Mouse (Mus musculus): ENCODE measurements around the gene Ttc28. TPM values are rescaled to one million over a fixed set of nuclear protein-coding genes. Genes with fewer than 3 reads are reported as not detected.

Gene Ttc28
- total and polyA plus RNA-seq, 3 experiments, result 1.1 to 1.8 TPM; not detected in 1

GRCm38 (mm10) chr5:111178324-111179076 lies 298.9 kb downstream of the Ttc28 start:
- no peak for TF ChIP-seq SIN3A (IDR thresholded peaks at IDR 0.05; ENCODE audit: low read length)
- no peak for TF ChIP-seq ETS1 (IDR thresholded peaks at IDR 0.05; ENCODE audit: low read depth, low read length)
- no peak for TF ChIP-seq MYB (IDR thresholded peaks at IDR 0.05; ENCODE audit: low read depth, low read length)
- TF ChIP-seq NRF1 (IDR thresholded peaks at IDR 0.05; ENCODE audit: insufficient read depth, low read depth, low read length, poor library complexity, severe bottlenecking), result no peak
- no peak for TF ChIP-seq RCOR1 (IDR thresholded peaks at IDR 0.05; ENCODE audit: low read depth, low read length)
- TF ChIP-seq GABPA (IDR thresholded peaks at IDR 0.05; ENCODE audit: low read depth, low read length), result no peak
- TF ChIP-seq POLR2AphosphoS5 (IDR thresholded peaks at IDR 0.05; ENCODE audit: borderline replicate concordance, low read depth, low read length), result no peak
- no peak for TF ChIP-seq JUND (IDR thresholded peaks at IDR 0.05; ENCODE audit: low read depth, low read length)
- TF ChIP-seq MXI1 (IDR thresholded peaks at IDR 0.05; ENCODE audit: low read depth, low read length), result no peak
- no peak for TF ChIP-seq E2F4 (IDR thresholded peaks at IDR 0.05; ENCODE audit: borderline replicate concordance, low read depth, low read length)
- TF ChIP-seq POLR2AphosphoS2 (IDR thresholded peaks at IDR 0.05; ENCODE audit: low read length), result no peak
- TF ChIP-seq USF2 (IDR thresholded peaks at IDR 0.05; ENCODE audit: borderline replicate concordance in 1 of 2, insufficient read depth in 1 of 2, low read depth in 1 of 2, low read length in 2 of 2), result no peak
- TF ChIP-seq TBP (IDR thresholded peaks at IDR 0.05; ENCODE audit: low read depth, low read length), result no peak
- no peak for TF ChIP-seq EP300 (IDR thresholded peaks at IDR 0.05; ENCODE audit: low read depth in 1 of 2, low read length in 2 of 2)
- TF ChIP-seq ZC3H11A (IDR thresholded peaks at IDR 0.05; ENCODE audit: low read depth, low read length), result no peak
- no peak for TF ChIP-seq CHD1 (IDR thresholded peaks at IDR 0.05; ENCODE audit: low read depth, low read length)
- TF ChIP-seq TCF12 (IDR thresholded peaks at IDR 0.05; ENCODE audit: low read depth, low read length), result no peak
- TF ChIP-seq GATA1 (IDR thresholded peaks at IDR 0.05; ENCODE audit: low read depth, low read length), result no peak
- H3K79me2 ChIP-seq (ENCODE audit: control insufficient read depth, insufficient read depth, low read length, poor library complexity), result no peaks in the 10 kb centered on the region
- H3K4me1 ChIP-seq (ENCODE audit: control insufficient read depth in 1 of 2, insufficient read depth in 2 of 2, low read length in 2 of 2), result no peaks in the 10 kb centered on the region
- H3K36me3 ChIP-seq (ENCODE audit: control insufficient read depth in 1 of 2, insufficient read depth in 2 of 2, low read length in 2 of 2), result no peaks in the 10 kb centered on the region
- H3K9ac ChIP-seq (ENCODE audit: control insufficient read depth, low read depth, low read length, poor library complexity, severe bottlenecking), result no peak overlapping the region
- no peak overlapping the region for H3K4me3 ChIP-seq (ENCODE audit: control insufficient read depth in 1 of 2, insufficient read depth in 1 of 2, low read depth in 2 of 2, low read length in 2 of 2)
- no peaks in the 10 kb centered on the region for H3K27me3 ChIP-seq (ENCODE audit: control insufficient read depth in 1 of 2, insufficient read depth in 2 of 2, low read length in 2 of 2)
- H3K27ac ChIP-seq (ENCODE audit: control insufficient read depth, low read depth, low read length), result no peak overlapping the region
- no peak for DNase-seq (ENCODE audit: low read depth, low spot score)
- H3K9me3 ChIP-seq (replicated peaks; ENCODE audit: insufficient read depth, low read length), result no peaks in the 10 kb centered on the region

- TF ChIP-seq CHD1 (IDR thresholded peaks at IDR 0.05; ENCODE audit: low read depth, low read length), result no peak
- TF ChIP-seq USF2 (IDR thresholded peaks at IDR 0.05; ENCODE audit: borderline replicate concordance in 1 of 2, insufficient read depth in 1 of 2, low read depth in 1 of 2, low read length in 2 of 2), result no peak
- TF ChIP-seq TBP (IDR thresholded peaks at IDR 0.05; ENCODE audit: low read depth, low read length), result no peak
- no peak for TF ChIP-seq RCOR1 (IDR thresholded peaks at IDR 0.05; ENCODE audit: low read depth, low read length)
- no peak for TF ChIP-seq ZMIZ1 (IDR thresholded peaks at IDR 0.05; ENCODE audit: low read depth, low read length)
- TF ChIP-seq TAL1 (IDR thresholded peaks at IDR 0.05; ENCODE audit: low read length), result no peak
- no peak for TF ChIP-seq RAD21 (IDR thresholded peaks at IDR 0.05; ENCODE audit: low read depth, low read length)
- TF ChIP-seq USF1 (IDR thresholded peaks at IDR 0.05; ENCODE audit: low read depth, low read length), result no peak
- no peak for TF ChIP-seq MXI1 (IDR thresholded peaks at IDR 0.05; ENCODE audit: low read depth, low read length)
- TF ChIP-seq HCFC1 (IDR thresholded peaks at IDR 0.05; ENCODE audit: low read depth, low read length), result no peak
- Histone ChIP-seq H3K4me3 (ENCODE audit: control insufficient read depth in 1 of 2, insufficient read depth in 1 of 2, low read depth in 2 of 2, low read length in 2 of 2) (no peak overlapping the region), H3K27me3 (ENCODE audit: control insufficient read depth in 1 of 2, insufficient read depth in 2 of 2, low read length in 2 of 2) (no peaks in the 10 kb centered on the region), H3K4me1 (ENCODE audit: control insufficient read depth in 1 of 2, insufficient read depth in 2 of 2, low read length in 2 of 2) (no peaks in the 10 kb centered on the region), H3K9me3 (replicated peaks; ENCODE audit: insufficient read depth, low read length) (no peaks in the 10 kb centered on the region), H3K27ac (ENCODE audit: control insufficient read depth, low read depth, low read length) (no peak overlapping the region), H3K79me2 (ENCODE audit: control insufficient read depth, insufficient read depth, low read length, poor library complexity) (no peaks in the 10 kb centered on the region), H3K36me3 (ENCODE audit: control insufficient read depth in 1 of 2, insufficient read depth in 2 of 2, low read length in 2 of 2) (no peaks in the 10 kb centered on the region), H3K9ac (ENCODE audit: control insufficient read depth, low read depth, low read length, poor library complexity, severe bottlenecking) (no peak overlapping the region)
- DNase-seq (ENCODE audit: low read depth, low spot score), result no peak
Measured at GRCm38 (mm10) chr5:111179651-111180050, 300.0 kb downstream of the Ttc28 start.

Measured in MEL (cell line).